Mouse (Mus musculus) right cerebral cortex, postnatal 25 days (tissue): ENCODE results near the gene Olfr522.

Experiments
- DNase-seq: peaks from one replicate; pipeline ENCODE4 v3.0.0; 2022

The Olfr522 gene

GRCm38 (mm10) chr7:140164664-140165063 lies at the start of gene Olfr522:
Gene Olfr522 (minus strand): TSS chr7:140164764.
- DNase-seq = no peak

GRCm38 (mm10) chr7:140213841-140214240 lies 49.3 kb upstream of the Olfr522 start:
- no peak for DNase-seq

GRCm38 (mm10) chr7:140208677-140209076 lies 44.1 kb upstream of the Olfr522 start:
- DNase-seq = no peak

- DNase-seq = no peak
Observed at GRCm38 (mm10) chr7:140208153-140208552, 43.6 kb upstream of the Olfr522 start.

- no peak for DNase-seq
Observed at GRCm38 (mm10) chr7:140206904-140207303, 42.3 kb upstream of the Olfr522 start.

GRCm38 (mm10) chr7:140205864-140206263 lies 41.3 kb upstream of the Olfr522 start, which contains the start of gene Olfr524:
Gene Olfr524 (minus strand): TSS chr7:140205964.
- DNase-seq = no peak

GRCm38 (mm10) chr7:140201090-140201489 lies 36.5 kb upstream of the Olfr522 start:
- no peak for DNase-seq

GRCm38 (mm10) chr7:140196002-140196401 lies 31.4 kb upstream of the Olfr522 start:
- DNase-seq = no peak

GRCm38 (mm10) chr7:140194031-140194430 lies 29.5 kb upstream of the Olfr522 start:
- DNase-seq = no peak

GRCm38 (mm10) chr7:140192851-140193250 lies 28.3 kb upstream of the Olfr522 start:
- no peak for DNase-seq

GRCm38 (mm10) chr7:140192445-140192844 lies 27.9 kb upstream of the Olfr522 start:
- no peak for DNase-seq

- no peak for DNase-seq
Observed at GRCm38 (mm10) chr7:140190435-140190834, 25.9 kb upstream of the Olfr522 start.

- no peak for DNase-seq
Observed at GRCm38 (mm10) chr7:140188391-140189328, 24.1 kb upstream of the Olfr522 start.

GRCm38 (mm10) chr7:140187721-140188390 lies 23.3 kb upstream of the Olfr522 start:
- DNase-seq = no peak

- DNase-seq = peak; percentile 40
Observed at GRCm38 (mm10) chr7:140186646-140187620, 22.4 kb upstream of the Olfr522 start.

GRCm38 (mm10) chr7:140184206-140184605 lies 19.6 kb upstream of the Olfr522 start:
- DNase-seq = no peak

- DNase-seq = no peak
Observed at GRCm38 (mm10) chr7:140180692-140181091, 16.1 kb upstream of the Olfr522 start.

GRCm38 (mm10) chr7:140179176-140179575 lies 14.6 kb upstream of the Olfr522 start:
- no peak for DNase-seq

GRCm38 (mm10) chr7:140172936-140173335 lies 8.4 kb upstream of the Olfr522 start, which contains the start of gene Olfr523:
Gene Olfr523 (plus strand): TSS chr7:140173217.
- DNase-seq = no peak

- no peak for DNase-seq
Observed at GRCm38 (mm10) chr7:140170863-140171262, 6.3 kb upstream of the Olfr522 start.

- no peak for DNase-seq
Observed at GRCm38 (mm10) chr7:140169386-140169785, 4.8 kb upstream of the Olfr522 start.

GRCm38 (mm10) chr7:140167950-140168349 lies 3.4 kb upstream of the Olfr522 start:
- no peak for DNase-seq

- DNase-seq = no peak
Observed at GRCm38 (mm10) chr7:140160363-140160762, 4.2 kb downstream of the Olfr522 start.
